Mouse (Mus musculus) retina, embryonic 14.5 days (tissue): Measurements from ENCODE around the gene Nfia.

Experiments
- DNase-seq: peaks from one replicate; pipeline ENCODE4 v3.0.0-alpha.2; 2015; ENCODE audit warnings: low spot score

The Nfia gene

DNA sequence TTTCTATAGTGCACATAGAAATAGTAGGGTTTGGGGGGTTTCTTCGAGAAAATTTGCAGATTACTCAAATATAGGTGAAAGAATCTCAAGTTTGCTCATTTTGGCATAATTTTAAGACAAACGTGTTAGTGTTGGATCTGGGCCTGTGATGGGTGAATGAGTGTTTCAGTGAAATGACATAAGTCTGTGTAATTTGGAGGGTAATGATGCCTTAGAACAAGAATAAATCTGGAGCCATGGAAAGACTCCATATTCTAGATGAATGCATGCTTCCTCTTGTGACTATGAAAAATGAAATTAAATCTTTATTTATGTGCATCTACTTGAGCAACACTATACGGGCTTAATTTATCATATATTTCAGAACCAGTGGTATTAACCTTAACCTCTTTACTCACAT, 44.2 kb downstream of the Nfia start:
- no peak for DNase-seq

DNA sequence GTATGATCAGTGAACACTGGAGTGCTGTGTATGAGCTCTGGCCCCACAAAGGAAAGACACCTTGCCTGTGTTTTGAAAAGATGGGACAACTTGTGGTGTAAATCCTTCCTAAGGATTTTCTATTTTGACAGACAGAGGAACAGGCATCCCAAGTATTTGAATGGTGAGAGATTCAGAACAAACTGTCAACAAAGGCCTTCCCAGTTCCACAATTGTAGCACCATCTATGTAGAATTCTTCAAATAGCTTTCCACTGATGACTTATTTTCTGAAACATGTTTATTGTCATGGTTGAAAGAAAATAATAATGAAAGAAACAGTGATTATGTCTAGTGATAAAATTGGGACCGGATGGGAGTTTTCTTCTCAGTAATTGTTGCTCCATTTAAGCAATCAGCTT, 45.2 kb downstream of the Nfia start:
- DNase-seq, result no peak

- DNase-seq, result no peak
These were observed 46.0 kb downstream of the Nfia start for GRCm38 (mm10) chr4:97818498-97818897.

DNA sequence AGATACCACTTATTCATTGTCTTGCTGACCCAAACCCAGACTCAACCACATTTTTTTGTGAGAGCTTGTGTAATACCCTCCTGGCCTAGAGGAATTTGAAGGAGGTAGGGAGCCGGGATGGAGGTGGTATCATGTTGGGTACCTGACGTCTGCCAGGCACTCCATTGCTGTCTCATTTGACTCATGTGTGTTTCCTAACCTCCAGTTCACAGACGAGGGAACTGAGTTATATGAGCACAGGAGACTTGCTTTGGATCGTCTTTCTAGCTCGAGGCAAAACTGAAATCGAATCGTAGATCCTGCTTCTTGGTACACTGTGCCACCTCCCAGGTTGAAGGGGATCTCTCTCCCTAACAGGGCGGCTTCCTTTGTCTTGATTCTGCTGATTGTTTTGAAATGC, 46.6 kb downstream of the Nfia start:
- no peak for DNase-seq

- no peak for DNase-seq
These were observed 48.1 kb downstream of the Nfia start for GRCm38 (mm10) chr4:97820474-97821259.

DNA sequence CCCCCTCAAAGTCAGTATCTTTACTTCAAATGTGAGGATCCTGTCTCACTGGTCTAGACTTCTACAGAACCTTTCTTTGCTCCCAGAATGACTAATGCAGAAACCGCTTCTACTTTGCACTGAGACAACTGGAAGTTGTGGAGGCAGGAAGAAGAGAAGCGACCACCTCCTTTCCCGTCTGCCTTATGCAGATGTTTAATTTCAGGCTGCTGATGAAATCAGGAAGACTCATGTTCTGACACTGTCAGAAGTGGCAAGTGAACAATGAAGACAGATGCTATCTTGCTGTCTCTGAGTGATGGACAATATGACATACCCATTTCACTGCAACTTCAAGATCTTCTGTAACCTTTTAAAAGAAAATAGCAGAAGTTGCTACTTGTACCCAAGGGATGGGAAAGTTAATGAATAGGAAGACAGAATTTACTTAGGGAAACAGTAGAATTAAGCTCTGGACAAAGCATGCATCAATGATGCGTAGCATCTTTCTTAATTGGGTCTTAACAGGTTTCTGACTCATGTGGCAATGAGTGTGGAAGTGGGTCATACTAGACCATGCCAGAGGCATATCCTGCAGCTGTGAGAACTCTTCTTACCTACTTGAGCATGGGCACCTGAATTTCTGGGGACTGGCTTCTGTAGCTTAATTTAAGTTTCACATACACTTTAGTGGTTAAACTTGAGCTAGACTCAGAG, 49.2 kb downstream of the Nfia start:
- no peak for DNase-seq

DNA sequence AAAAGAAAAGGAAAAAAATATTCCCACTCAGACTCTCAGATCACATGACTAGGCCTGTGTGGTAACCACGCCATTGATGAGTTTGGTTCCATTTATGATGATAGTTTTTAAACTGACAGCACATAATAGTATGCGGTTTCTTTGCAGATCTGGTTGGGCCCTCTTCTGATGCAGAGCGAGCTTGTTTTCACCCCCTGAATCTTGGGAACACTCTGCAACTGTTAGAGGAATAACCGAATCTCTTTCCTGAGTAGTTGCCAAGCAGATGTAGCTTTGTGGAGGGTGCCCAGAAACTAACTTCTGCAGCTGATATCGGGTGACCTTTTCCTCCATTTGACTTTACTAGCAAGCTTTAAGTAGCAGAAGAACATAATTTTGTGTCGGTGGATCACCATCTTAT, 51.0 kb downstream of the Nfia start:
- DNase-seq, result no peak

GRCm38 (mm10) chr4:97824451-97824850, 51.9 kb downstream of the Nfia start:
- no peak for DNase-seq

DNA sequence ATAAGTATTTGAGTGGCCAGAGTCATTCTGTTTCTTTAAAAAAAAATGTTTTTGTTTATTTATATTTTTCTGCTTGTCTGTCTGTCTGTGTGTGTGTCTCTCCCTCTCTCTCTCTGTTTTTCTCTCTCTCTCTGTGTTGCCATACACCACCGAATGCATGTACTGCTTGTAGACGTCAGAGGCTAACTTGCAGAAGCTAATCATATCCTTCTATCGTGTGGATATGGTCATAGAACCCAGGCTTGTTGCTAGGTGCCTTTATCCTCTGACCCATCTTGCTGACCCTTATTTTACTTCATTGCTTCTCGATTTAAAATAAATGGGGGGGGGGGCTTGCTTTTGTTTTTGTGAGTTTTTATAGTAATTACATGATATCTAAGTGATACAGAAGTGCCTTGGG, 52.9 kb downstream of the Nfia start:
- no peak for DNase-seq

GRCm38 (mm10) chr4:97825841-97826240, 53.3 kb downstream of the Nfia start:
- DNase-seq, result no peak

- DNase-seq, result peak; percentile 55
These were observed 54.6 kb downstream of the Nfia start for GRCm38 (mm10) chr4:97827115-97827514.

GRCm38 (mm10) chr4:97828579-97828978, 56.0 kb downstream of the Nfia start:
- DNase-seq, result no peak

DNA sequence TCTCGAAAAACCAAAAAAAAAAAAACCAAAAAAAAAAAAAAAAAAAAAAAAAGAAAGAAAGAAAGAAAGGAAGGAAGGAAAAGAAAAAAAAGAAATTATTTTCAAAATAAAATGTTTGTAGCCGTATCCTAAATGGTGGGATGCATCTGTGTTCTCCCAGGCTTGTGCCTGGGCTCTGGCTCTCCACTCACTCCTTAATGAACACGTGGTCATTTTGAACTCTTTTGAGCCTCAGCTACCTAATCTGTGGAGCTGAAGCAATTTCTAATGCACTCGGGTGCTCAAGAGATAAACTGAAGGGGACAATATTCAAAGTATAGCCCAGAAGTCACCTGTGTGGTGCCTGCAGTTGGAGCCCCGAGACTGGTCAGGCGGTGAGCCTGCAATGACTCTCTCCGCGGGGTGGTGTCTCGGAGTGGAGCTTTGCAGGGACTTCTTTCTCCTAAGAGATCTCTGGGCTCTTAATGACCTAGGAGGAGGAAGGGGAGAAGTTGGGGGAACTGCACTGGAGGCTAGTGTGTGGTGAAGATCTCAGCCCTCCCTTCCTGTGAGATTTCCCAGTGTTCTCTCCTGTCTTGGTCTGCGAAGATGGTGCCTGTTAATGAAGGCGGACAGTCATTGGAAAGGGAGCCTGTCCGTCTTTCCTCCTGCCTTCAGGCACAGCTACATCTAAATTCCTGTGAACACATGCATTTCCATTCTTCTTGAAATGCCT, 57.0 kb downstream of the Nfia start:
- DNase-seq, result no peak

DNA sequence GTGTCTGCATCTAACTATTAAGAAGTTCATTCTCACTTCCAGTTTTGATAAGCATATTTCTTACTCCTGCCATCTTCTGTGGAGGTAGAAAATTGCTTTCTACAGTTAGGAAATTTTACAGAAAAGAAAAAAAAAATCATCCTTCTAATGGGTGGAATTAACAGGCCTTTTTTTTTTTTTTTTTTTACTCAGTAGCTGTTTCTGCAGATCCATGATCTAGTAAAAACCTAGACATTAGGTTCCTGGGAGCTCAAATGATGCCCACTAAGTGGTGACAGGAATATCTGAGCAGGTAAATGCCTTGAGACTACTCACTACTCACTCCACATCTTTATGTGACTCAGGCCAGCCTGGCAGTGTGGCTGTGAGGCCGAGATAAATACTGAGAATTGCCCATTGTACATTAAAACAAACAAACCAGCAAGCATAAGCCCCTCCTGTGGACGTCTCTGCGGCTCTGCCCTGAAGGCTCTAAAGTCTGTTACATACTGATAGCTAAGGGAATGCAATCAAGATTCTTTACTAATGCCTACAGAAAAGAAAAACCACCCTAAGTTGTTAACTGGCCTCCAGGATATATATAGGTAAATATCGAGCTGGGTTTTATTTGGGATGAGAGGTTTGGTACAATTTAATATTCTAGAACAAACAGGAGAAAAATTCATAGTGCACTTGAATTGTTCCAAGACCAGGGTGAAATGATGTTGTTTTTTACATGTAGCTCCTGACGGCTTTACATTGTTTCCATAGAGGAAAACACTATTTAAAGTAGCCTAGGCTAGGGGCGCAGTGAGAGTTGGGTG, 57.7 kb downstream of the Nfia start:
- no peak for DNase-seq

- no peak for DNase-seq
These were observed 58.5 kb downstream of the Nfia start for GRCm38 (mm10) chr4:97830935-97831608.

DNA sequence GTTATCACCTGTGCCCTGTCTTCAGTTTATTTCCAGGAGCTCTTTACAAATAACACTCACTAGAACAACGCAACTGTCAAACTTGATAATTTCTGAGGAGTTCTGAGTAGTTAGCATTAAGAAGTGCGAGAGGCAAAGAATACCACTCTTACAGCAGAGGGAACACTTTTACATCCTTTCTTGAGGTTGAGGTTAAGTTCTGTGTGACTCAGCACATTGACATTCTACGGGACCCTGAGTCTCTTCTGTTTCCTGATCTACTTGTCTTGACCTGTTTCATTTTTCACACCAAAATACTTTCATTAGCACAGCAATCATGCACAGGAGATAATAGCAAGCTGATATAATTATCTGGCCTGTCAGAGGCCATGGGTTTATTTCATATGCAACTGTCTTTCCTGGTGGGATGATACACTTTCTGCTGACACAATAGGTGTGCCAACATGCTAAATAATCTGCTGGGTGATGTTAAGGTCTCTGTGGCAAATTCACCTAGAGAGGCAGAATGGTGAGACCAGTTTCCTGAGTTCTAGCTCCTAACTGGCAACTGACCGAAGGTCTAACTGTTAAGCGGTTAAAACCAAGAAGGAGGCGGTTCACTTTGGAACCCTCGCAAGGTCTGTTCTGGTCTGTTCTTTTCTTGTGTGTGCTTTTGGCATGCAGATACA, 59.2 kb downstream of the Nfia start:
- DNase-seq, result no peak

- no peak for DNase-seq
These were observed 59.7 kb downstream of the Nfia start for GRCm38 (mm10) chr4:97832279-97832640.

- DNase-seq, result no peak
These were observed 64.3 kb downstream of the Nfia start for GRCm38 (mm10) chr4:97836812-97837211.

DNA sequence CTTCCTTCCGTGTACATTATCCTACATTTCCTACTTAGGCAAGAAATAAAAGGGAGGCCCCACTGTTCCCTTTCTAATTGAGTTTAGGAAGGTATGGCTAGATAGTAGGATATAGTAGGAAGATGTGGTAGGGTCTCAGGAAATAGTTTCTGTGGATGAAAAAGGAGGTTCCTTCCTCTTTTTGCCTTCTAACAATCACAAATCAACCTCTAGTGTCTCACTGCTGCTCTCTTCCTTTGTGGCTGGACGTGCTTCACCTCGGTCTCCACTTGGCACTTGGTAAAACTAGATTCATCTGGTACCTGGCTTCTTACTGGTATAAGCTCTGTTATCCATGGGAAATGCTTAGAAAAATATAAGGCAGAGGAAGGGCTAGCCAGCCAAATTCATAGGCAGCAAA, 65.2 kb downstream of the Nfia start:
- DNase-seq, result no peak

DNA sequence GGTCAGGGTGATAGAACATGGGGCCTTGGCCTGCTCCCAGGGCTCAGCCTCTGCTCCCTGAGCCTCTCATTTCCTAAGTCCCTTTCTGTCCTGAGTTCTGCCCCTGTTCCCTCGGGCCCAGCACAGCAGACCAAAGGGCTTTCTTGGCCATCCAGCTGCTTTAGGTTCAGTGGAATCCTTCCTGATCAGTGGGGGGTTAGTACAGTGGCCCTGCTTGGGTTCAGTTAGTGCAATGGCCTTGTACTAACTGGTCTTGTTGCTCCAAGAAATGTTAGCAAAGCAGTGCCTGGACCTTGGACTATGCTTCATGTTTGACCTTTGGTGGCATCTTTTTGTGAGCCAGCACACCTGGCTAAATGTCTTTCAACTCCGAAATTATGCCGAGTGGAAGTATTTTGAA, 66.1 kb downstream of the Nfia start:
- no peak for DNase-seq

GRCm38 (mm10) chr4:97839406-97840101, 67.0 kb downstream of the Nfia start:
- DNase-seq, result no peak
